Mouse (Mus musculus): Measurements from ENCODE around the gene Zfp488.

Gene Zfp488

DNA sequence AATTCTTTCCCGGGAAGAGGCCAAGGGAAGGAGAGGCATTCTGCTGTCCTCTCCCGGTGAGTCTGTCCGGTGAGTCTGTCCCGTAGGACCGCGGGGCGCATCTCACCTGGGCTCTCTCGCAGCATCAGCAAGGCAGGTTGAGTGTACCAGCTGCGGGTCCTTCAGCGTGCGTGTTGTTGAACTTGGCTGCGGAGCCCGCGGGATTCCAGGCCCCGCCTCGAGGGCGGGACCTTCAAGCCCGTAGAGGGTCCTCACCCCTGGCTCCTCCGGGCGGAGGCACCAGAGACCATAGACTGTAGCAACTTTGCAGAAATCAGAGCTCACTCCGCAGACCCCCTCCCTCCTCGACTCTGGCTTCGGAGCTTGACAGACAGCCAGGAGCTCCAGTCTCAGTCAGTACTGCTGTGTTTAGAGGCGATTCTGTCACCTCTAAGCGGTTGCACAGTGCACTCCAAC, at the start of gene Zfp488:
TSS of gene Zfp488 (minus strand) at position 161 of the 456 bp plus-strand sequence.
- no peak for DNase-seq

- DNase-seq = no peak
These were observed 48.1 kb upstream of the Zfp488 start for GRCm38 (mm10) chr14:34026710-34027109.

DNA sequence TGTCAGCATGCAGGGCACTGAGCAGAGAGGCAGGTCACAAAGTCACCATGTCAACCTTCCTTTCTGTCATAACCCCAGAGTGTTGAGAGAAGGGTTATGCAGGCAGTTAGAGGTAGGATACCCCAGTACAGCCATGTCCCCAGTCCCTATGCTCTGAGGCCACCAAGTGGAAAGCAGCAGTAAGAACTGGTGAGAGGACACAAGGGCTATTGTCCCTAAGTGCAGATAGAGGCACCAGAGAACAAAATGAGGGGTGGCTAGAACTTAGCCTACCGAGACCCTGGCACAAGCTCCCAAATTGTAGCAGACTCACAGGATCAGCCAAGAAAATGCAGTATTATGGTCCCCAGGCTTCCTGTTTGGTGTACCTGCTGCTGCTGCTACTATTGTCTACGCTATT, 38.4 kb upstream of the Zfp488 start:
- DNase-seq = no peak

GRCm38 (mm10) chr14:34016381-34016780, 37.8 kb upstream of the Zfp488 start, which contains the start of gene Gm5460:
TSS of gene Gm5460 (plus strand) at chr14:34016758.
- no peak for DNase-seq

DNA sequence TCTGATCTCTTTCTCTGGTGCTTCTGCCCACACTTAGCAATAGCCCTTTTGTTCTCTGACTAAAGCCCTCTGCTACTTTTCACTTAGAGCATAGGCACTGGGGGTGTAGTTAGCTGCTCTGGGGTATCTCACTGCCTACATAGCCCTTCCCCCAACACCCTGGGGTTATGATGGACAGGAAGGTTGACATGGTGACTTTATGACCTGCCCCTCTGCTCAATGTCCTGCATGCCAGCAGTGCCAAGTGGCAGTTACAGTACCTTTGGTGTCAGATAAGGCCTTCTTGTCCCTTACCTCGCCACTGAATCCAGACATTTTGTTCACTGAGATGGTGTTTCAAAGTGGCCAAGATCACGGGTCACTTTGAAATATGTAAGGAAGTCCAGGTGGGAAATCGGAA, 36.5 kb upstream of the Zfp488 start, which contains the start of gene Gm30083:
TSS of gene Gm30083 (minus strand) at position 120 of the 400 bp plus-strand sequence.
- no peak for DNase-seq

GRCm38 (mm10) chr14:34002358-34002757, 23.8 kb upstream of the Zfp488 start:
- no peak for DNase-seq

- DNase-seq = no peak
These were observed 22.9 kb upstream of the Zfp488 start for GRCm38 (mm10) chr14:34001445-34001844.

- no peak for DNase-seq
These were observed 21.5 kb upstream of the Zfp488 start for GRCm38 (mm10) chr14:34000076-34000475.

DNA sequence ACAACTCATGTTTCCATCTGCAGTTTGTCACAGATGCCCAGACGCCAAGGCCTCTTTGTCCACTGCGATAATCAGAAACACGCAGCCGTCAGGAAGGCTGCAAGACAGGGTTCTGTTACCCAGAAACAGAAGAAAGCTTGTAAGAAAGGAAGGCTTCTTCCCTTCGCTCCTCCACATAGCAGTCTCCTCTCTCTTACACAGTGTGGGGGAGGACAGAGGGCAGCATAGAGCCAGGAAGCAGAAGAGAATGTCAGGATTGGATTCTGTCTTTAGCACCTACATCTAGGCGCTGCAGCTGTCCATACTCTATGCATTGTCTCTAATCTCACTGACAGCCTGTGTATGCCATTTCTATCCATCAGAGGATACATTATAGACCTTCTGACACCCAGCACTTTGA, 18.9 kb upstream of the Zfp488 start:
- DNase-seq = no peak

- DNase-seq = no peak
These were observed 15.1 kb upstream of the Zfp488 start for GRCm38 (mm10) chr14:33993521-33994289.

DNA sequence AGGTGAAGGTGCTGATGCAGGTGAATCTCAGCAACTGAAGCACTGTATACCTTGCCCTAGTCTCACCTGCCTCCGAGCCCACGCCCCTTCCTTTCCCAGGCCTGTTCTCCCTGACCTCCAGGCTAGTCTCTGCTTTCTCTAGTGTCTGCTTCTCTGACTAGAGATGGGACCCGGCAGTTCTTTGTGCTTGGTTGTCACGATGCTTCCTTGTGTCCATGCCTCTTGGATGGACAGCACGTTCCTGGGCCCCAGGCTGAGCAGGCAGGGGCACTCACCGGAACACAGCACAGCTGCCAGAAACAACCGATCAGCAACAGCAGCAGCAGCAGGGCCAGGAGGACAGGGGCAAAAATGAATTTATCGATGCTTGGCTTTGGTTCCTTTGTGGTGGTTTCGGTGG, 14.5 kb upstream of the Zfp488 start:
- DNase-seq = no peak

GRCm38 (mm10) chr14:33991971-33992370, 13.4 kb upstream of the Zfp488 start:
- no peak for DNase-seq

- no peak for DNase-seq
These were observed 10.6 kb upstream of the Zfp488 start for GRCm38 (mm10) chr14:33989201-33989600.

- DNase-seq = no peak
These were observed 816 bp downstream of the Zfp488 start for GRCm38 (mm10) chr14:33977748-33978147.

DNA sequence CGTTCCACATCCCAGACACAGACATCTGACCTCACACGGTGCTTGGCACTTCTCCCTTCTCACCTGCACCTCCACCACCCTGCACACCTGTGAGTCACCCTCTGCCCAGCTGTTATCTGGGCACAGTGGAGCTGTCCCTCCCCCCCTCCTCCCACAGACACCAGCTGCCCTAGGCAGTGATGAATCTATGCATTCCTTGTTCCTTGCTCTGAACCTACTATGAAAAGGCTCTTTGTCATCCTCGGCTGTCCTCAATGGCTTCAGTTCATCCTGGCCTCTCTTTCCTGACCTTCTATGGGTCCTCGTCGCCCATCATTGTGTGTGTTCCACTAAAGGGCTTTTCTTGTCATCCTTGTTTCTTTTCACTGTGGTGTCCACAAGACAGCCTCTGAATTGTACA, 3.8 kb downstream of the Zfp488 start:
- DNase-seq = no peak

GRCm38 (mm10) chr14:33972679-33973078, 5.9 kb downstream of the Zfp488 start:
- DNase-seq = no peak

DNA sequence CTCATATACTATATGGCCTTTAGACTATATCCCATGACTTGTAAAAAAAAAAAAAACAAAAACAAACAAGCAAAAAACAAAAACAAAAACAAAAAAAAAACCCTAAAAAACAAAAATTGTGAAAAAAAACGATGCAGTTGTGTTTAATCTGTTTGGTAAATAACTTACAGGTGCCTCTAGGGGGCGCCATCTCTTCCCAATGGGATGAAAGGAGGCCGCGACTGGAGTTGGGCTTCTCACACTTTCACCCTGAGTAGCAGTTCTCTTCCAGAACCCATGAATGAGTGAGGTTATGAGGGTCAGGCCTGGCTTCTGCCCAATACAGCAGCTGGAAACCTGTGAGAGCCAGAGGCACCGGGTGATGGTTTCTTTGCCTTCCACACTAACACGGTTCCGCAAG, 12.9 kb downstream of the Zfp488 start:
- no peak for DNase-seq

DNA sequence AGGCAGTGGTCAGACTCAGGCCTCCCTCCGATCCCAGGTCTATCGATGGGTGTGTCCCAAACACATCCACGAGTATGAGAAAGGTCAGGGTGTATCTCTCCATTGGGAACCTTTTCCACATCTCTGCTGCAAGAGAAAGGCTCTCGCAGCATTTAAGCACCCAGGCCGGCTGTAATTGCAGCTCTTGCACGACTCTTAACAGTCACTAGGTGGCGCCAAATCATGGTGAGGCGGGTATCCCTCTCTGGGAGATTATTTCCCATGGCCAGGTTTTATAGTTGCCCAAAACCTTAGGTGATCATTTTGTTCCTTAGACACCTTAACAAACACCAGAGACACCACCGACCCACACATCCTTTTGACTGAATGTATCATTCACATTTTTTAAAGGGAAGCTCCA, 19.2 kb downstream of the Zfp488 start:
- peak; percentile 10 to 29 for DNase-seq

- DNase-seq = no peak
These were observed 19.7 kb downstream of the Zfp488 start for GRCm38 (mm10) chr14:33958841-33959240.

DNA sequence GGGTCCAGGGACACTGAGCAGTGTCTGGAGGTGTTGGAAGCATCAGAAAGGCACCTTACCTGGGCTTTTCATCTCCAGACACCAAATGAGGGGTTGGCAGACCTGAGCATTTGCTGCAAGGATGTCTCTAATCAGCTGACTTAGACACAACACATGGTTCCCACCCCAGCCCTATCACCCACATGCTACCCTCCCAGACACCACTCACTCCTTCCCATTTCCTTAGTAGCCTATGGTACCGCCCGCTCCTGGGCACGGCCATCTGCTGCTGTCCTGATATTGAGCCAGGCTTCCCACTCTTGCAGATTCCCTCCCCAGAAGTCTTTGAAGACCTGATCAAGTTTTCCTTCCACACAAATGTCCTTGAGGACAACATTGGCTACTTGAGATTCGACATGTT, 20.4 kb downstream of the Zfp488 start:
- no peak for DNase-seq

DNA sequence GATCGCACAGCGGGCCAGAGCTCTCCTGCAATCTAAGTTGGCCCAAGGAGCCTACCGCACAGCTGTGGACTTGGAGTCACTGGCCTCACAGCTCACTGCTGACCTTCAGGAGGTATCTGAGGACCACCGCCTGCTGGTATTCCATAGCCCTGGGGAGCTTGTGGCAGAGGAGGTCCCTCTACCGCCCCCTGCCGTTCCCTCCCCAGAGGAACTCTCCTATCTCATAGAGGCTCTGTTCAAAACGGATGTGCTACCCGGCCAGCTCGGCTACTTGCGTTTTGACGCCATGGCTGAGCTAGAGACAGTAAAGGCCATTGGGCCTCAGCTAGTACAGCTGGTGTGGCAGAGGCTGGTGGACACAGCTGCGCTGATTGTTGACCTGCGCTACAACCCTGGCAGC, 22.5 kb downstream of the Zfp488 start:
- DNase-seq = no peak

- DNase-seq = no peak
These were observed 24.8 kb downstream of the Zfp488 start, which contains the start of gene Rbp3 for GRCm38 (mm10) chr14:33953761-33954160. TSS of gene Rbp3 (plus strand) at chr14:33954003.

DNA sequence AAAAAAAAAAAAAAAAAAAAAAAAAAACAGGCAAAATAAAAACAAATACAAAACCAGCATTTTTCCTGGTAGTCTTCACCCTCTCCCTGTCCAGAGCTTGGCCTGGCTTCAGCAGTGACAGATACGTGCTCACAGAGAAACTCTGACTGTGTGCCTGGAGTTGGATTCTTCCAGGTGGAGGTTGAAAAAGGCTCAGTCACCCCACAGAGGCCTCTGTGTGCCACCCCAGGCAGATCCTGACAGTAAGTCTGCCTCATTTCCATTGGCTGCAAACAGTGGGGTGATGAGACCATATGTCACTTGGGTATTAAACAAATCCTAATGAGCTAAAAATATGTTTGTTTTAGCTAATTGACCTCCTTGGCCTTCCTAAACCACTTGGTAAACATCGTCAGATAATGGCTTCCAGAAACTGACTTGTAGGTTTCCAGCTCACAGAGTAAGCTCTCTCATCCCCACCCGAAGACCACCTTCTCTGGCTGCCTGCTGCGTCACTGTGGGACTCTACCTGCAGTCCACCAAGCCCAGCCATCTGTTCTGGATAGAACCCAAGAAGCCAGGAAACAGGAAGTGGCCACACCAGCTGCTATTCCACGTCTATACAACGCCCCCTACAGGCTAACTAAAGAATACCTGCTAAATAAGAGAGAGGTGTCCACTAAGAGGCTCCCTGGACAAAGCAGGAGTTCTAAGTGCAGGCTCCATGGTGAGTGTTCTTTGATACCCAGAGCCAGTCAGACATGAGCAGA, 26.2 kb downstream of the Zfp488 start:
- no peak for DNase-seq

DNA sequence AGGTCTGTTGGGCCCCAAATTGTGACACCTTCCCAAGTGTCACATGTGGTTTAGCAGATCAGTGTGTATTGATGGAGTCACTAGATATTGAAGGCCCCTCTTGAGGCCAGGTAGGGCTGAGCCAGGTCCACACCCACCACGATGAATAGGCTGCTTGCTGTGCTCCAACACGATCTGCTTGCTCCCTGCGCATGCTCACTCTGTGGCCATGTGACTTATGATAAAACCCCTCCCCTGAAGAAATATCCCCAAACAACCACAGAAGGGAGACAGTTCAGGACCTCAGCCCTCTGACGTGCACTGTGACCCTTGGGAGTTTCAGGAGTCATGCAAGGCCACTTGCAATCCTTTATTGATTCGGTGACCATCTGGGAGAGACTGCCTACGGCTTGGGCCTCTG, 32.4 kb downstream of the Zfp488 start:
- no peak for DNase-seq

Measured in kidney, adult 8-10 months (tissue).